Mouse (Mus musculus) embryonic facial prominence, embryonic 11.5 days (tissue): Measurements from ENCODE around the gene Abcf2. TPM values are rescaled to one million over a fixed set of nuclear protein-coding genes. Genes with fewer than 3 reads are reported as not detected.

ENCODE experiments used
- ATAC-seq: fragments of 200-750 bp; cut with Nextera tagmentation; replicated peaks from 2 replicates; pipeline ENCODE4 v1.8.0; 2017; ENCODE audit warnings: low read depth; ENCODE audit not compliant: insufficient number of reproducible peaks, low FRiP score, low TSS enrichment
- DNase-seq: peaks from one replicate; pipeline ENCODE4 v3.0.0-alpha.2; 2015; ENCODE audit warnings: low spot score
- H3K27ac ChIP-seq: fragments of 300-500 bp; sonication (generic); replicated peaks from 2 replicates; pipeline ENCODE4 v1.5.1; 2014; ENCODE audit warnings: mild to moderate bottlenecking, low read depth, low read length, control low read depth
- H3K27me3 ChIP-seq: fragments of 300-500 bp; sonication (generic); 2 replicates; pipeline ENCODE4 v1.6.1; 2014; ENCODE audit warnings: mild to moderate bottlenecking, low read length, moderate library complexity, mixed read lengths; ENCODE audit not compliant: control insufficient read depth, insufficient read depth
- H3K36me3 ChIP-seq: fragments of 300-500 bp; sonication (generic); replicated peaks from 2 replicates; pipeline ENCODE4 v1.6.1; 2014; ENCODE audit warnings: low read depth, mild to moderate bottlenecking, low read length, moderate library complexity, mixed read lengths; ENCODE audit not compliant: control insufficient read depth, insufficient read depth
- H3K4me1 ChIP-seq: fragments of 300-500 bp; sonication (generic); 2 replicates; pipeline ENCODE4 v1.6.1; 2014; ENCODE audit warnings: low read length, mixed read lengths; ENCODE audit not compliant: control insufficient read depth, insufficient read depth
- H3K4me2 ChIP-seq: fragments of 300-500 bp; sonication (generic); 2 replicates; pipeline ENCODE4 v1.6.1; 2014; ENCODE audit warnings: low read depth, mild to moderate bottlenecking, control low read depth, low read length, moderate library complexity
- H3K4me3 ChIP-seq: fragments of 300-500 bp; sonication (generic); 2 replicates; pipeline ENCODE4 v1.5.1; 2014; ENCODE audit warnings: low read depth, low read length, control low read depth
- H3K9ac ChIP-seq: fragments of 300-500 bp; sonication (generic); replicated peaks from 2 replicates; pipeline ENCODE4 v1.6.1; 2014; ENCODE audit warnings: mild to moderate bottlenecking, control low read depth, low read length
- H3K9me3 ChIP-seq: fragments of 300-500 bp; sonication (generic); replicated peaks from 2 replicates; pipeline ENCODE4 v1.6.1; 2016; ENCODE audit warnings: mild to moderate bottlenecking, low read length, inconsistent platforms, mixed read lengths; ENCODE audit not compliant: control insufficient read depth
- WGBS: fragments of 180-500 bp; shearing (Covaris S2); extraction: QIAGEN DNeasy Blood & Tissue Kit; methylation state at CpG from one replicate; pipeline ENCODE4 v1.1.7; 2014; 5-methylcytosine and 5-hydroxymethylcytosine counted together
- polyA plus RNA-seq: library from polyadenylated mRNA; unstranded; fragments of >200 nt; fragmentation: Nextera tagmentation; extraction: Ambion mirVana; gene quantifications from 2 replicates; pipeline ENCODE4 v1.2.1, GENCODE M21; 2014

The Abcf2 gene
- polyA plus RNA-seq, 1 experiment from 2014 or later, result 159 TPM

DNA sequence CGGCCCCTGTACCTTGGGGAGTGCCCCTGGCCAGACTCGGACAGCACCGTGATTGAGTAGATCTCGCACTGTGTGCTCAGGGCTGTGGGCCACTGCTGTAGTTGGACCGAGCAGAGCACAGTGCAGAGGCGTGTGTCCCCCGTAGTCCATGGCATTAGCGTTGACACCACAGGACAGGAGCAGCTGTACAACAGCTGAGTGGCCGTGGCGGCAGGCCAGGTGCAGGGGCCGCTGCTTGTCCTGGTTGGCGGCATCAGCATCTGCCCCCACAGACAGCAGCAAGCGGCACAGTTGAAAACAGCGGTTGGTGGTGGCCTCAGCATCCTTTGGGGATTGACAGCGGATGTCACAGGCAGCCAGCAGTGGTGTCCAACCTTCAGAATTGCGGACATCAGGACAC, 39.6 kb downstream of the Abcf2 start:
- no peak for ATAC-seq
- Histone ChIP-seq H3K27me3 (no peaks in the 10 kb centered on the region), H3K4me2 (no peak overlapping the region), H3K27ac (no peak overlapping the region), H3K9ac (0 out of 2 replicates have a peak overlapping the region, but pooled peaks have one; percentile 2), H3K4me1 (peaks cover 3% of the 10 kb centered on the region; the same call in 1 of the 2 replicates), H3K36me3 (no peaks in the 10 kb centered on the region), H3K9me3 (no peaks in the 10 kb centered on the region), H3K4me3 (no peak overlapping the region)
- no peak for DNase-seq
- WGBS, result 67% methylated on average over 16 of the region's 16 CpGs

DNA sequence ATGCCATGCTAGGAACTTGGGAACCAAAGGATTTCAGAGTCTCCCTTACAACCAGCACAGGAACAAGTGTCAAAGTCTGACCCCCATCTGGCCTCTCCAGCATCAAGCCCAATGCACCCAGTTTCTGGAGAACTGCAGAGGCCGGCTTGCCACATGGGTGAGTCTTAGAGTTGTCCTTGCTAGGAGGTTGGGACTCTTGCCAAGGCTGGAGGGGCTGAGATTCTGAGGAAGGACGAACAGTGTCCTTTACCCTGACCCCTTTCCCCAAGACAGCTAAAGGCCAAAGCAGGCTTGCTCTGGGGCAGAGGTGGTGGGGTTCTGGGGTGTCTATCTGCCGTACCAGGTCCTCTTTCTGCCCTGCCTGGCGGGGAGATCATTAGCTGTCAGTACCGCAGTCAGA, 40.8 kb downstream of the Abcf2 start:
- no peak for ATAC-seq
- no peak overlapping the region for H3K27ac ChIP-seq

DNA sequence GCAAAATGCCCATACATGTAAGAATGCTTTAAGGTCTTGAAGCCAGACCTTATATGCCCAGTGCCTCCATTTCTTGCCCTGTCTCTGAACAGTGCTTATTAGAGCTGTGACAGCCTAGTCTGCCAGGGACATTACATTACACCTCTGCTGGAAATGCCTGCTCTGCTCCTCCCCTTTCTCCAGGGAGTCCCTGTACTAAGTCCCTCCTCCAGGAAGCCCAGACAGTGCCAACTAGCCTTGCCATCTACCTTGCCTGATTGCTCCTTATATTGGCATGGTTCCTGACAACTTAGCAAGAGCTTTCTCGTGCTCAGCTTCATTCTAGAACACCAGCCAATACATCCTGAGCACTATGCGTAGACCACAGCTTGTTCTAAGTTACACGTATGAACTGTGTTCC, 41.5 kb downstream of the Abcf2 start:
- Histone ChIP-seq H3K9me3 (no peaks in the 10 kb centered on the region), H3K4me1 (peaks cover 3% of the 10 kb centered on the region; the same call in 1 of the 2 replicates), H3K27ac (no peak overlapping the region), H3K9ac (no peak overlapping the region), H3K27me3 (no peaks in the 10 kb centered on the region), H3K4me3 (no peak overlapping the region), H3K4me2 (no peak overlapping the region), H3K36me3 (no peaks in the 10 kb centered on the region)
- WGBS, result 82% methylated on average over 3 of the region's 3 CpGs
- no peak for ATAC-seq
- DNase-seq, result no peak

More for the DNA sequence above, 40.8 kb downstream of the Abcf2 start:
- Histone ChIP-seq H3K9me3 (no peaks in the 10 kb centered on the region), H3K4me2 (no peak overlapping the region), H3K4me1 (peaks cover 3% of the 10 kb centered on the region; the same call in 1 of the 2 replicates), H3K4me3 (no peak overlapping the region), H3K36me3 (no peaks in the 10 kb centered on the region), H3K27me3 (no peaks in the 10 kb centered on the region), H3K9ac (no peak overlapping the region)
- no peak for DNase-seq
- WGBS, result 79% methylated on average over 5 of the region's 5 CpGs

DNA sequence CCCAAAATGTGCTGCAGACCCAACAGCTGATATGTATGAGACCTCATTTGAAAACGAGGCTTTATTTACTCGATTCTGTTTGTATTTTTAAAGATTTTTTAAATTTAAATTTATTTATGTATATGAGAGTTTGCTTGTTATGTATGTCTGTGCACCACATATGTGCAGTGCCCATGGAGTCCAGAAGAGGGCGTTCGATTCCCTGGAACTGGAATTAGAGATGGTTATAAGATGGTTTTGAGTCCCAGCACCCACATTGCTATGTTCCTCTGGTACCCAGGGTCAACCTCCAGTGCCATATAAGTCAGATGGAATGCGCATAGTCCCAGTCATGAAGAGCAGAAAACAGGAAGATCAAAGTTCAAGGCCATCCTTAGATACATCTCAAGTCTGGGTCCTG, 43.0 kb downstream of the Abcf2 start:
- H3K4me3 ChIP-seq, result no peak overlapping the region
- H3K9me3 ChIP-seq, result no peaks in the 10 kb centered on the region
- 55% methylated on average over 5 of the region's 5 CpGs for WGBS
- ATAC-seq, result no peak
- no peak overlapping the region for H3K4me2 ChIP-seq
- no peaks in the 10 kb centered on the region for H3K36me3 ChIP-seq
- H3K27me3 ChIP-seq, result peaks cover 4% of the 10 kb centered on the region
- no peak overlapping the region for H3K27ac ChIP-seq
- DNase-seq, result no peak
- no peak overlapping the region for H3K9ac ChIP-seq
- H3K4me1 ChIP-seq, result no peaks in the 10 kb centered on the region

DNA sequence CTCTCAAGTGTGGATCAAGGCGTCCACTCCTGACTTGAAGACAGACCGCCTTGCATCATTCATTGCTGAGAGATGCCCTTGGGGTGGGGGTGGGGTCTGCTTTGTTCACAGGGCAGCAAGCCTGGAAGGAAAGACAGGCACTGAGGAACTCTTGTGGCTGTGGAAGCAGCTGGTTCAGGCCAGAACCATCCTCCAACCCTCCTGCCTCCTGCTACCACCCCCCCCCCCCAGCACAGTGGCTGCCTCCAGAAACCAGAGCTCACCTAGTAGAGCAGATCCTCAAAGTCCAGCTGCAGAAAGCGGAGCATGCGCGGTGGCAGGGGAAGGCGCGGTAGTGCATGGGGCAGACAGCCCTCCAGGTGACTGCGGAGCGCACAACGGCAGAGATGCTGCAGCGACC, 43.9 kb downstream of the Abcf2 start:
- DNase-seq (no peak), ATAC-seq (no peak)
- no peaks in the 10 kb centered on the region for H3K9me3 ChIP-seq
- no peaks in the 10 kb centered on the region for H3K4me1 ChIP-seq
- no peaks in the 10 kb centered on the region for H3K36me3 ChIP-seq
- no peak overlapping the region for H3K27ac ChIP-seq
- 44% methylated on average over 11 of the region's 11 CpGs for WGBS
- no peak overlapping the region; the same call in 1 of the 2 replicates for H3K9ac ChIP-seq
- peaks cover 12% of the 10 kb centered on the region for H3K27me3 ChIP-seq
- no peak overlapping the region for H3K4me2 ChIP-seq
- no peak overlapping the region for H3K4me3 ChIP-seq

DNA sequence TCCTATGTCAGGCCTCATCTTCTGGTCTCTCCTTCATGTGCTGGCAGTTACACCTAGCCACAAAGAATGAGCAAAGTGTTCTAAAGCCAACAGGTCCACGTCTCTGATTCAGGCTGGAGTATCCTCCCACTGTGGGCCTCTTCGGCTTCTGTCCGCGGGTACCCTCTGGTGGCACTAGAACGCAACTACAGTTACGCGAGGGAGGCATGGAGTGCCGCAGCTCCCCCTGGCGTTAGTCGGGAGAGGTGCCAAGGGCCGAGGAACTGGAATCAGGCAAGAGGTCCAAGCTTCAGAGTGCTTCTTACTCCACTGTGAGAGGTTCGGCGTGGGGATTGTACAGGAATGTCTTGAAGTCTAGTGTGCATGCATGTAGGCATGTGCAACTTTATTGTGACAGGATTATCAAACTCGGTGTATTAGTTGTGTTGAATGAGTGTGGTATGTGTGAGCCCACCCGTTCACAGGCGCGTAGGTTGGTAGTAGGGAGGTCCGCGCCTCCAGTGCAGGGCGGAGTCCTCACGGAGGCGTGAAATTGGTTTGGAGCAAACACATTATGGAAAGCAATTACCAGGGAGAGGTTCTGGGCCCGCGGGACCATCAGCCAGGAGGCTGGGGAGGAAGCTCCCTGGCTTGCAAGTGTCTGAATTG, 47.1 kb downstream of the Abcf2 start:
- no peaks in the 10 kb centered on the region for H3K36me3 ChIP-seq
- no peak overlapping the region for H3K4me2 ChIP-seq
- H3K27me3 ChIP-seq, result peaks cover 42% of the 10 kb centered on the region
- H3K9ac ChIP-seq, result no peak overlapping the region
- ATAC-seq, result peak; percentile 58; the same call in 1 of the 2 replicates
- peak; percentile 92 for DNase-seq
- no peak overlapping the region for H3K27ac ChIP-seq
- no peak overlapping the region for H3K4me3 ChIP-seq
- H3K9me3 ChIP-seq, result no peaks in the 10 kb centered on the region
- H3K4me1 ChIP-seq, result peaks cover 9% of the 10 kb centered on the region
- WGBS, result 22% methylated on average over 24 of the region's 24 CpGs

DNA sequence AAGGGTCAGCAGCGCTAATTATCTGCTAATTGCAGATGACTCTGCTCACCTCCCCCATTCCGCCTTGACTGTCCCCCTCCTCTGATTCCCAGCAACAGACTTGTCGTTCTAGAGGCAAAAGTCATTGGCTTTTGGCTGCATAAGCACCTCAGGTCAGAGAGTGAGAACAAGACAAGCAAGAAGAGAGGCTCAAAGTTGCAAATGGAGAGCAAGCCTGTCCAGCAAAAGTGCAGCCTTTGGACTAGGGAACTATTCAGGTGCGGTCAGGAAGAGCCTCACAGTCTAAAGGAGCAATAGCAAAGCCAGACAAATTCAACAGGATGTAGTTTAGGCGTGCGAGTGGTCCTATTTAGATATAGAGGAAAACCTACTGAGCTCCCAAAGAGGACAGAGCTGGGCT, 49.5 kb downstream of the Abcf2 start:
- H3K4me2 ChIP-seq, result no peak overlapping the region

DNA sequence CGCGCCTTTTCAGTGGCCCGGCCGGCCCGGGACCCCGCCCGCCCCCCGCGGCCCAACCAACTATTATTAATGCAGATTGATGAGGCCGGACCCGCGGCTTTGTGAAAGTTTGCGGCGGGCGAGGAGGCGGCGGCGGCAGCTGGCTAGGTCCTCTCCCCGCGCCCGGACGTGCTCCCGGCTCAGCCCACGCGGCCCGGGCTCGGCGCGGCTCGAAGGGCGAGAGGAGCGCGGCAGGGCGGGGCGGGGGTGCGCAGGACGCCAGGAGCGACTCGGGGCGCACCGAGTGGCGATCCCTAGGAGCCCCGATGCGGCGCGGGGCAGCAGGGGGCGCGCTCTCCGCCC, 50.4 kb downstream of the Abcf2 start, which contains the start of gene Gbx1:
Gene Gbx1 (minus strand): TSS at position 314 of the 342 bp plus-strand sequence.
- no peaks in the 10 kb centered on the region for H3K9me3 ChIP-seq
- peaks cover 9% of the 10 kb centered on the region for H3K4me1 ChIP-seq
- peak within 1 kb of the TSS; percentile 28 for H3K4me3 ChIP-seq
- peaks cover 68% of the 10 kb centered on the region for H3K27me3 ChIP-seq
- DNase-seq (peak; percentile 43), ATAC-seq (no peak)
- H3K4me2 ChIP-seq, result peak within 1 kb of the TSS; percentile 85
- under 1% methylated on average over 43 of the region's 49 CpGs for WGBS
- H3K36me3 ChIP-seq, result no peaks in the 10 kb centered on the region
- H3K27ac ChIP-seq, result no peak within 1 kb of the TSS
- H3K9ac ChIP-seq, result peak within 1 kb of the TSS; percentile 41

More for the DNA sequence above, 49.5 kb downstream of the Abcf2 start:
- H3K9me3 ChIP-seq, result no peaks in the 10 kb centered on the region
- H3K9ac ChIP-seq, result no peak overlapping the region
- H3K4me1 ChIP-seq, result peaks cover 9% of the 10 kb centered on the region
- H3K27ac ChIP-seq, result no peak overlapping the region
- H3K36me3 ChIP-seq, result no peaks in the 10 kb centered on the region
- no peak overlapping the region for H3K4me3 ChIP-seq
- peaks cover 62% of the 10 kb centered on the region for H3K27me3 ChIP-seq
- no peak for DNase-seq
- ATAC-seq, result no peak
- WGBS, result 15% methylated on average over 6 of the region's 6 CpGs
